Mouse (Mus musculus) splenic B cell, adult 2 months (primary cell): Measurements from ENCODE around the gene Snx32.

Experiments used
- DNase-seq: peaks from one replicate; pipeline ENCODE4 v3.0.0-alpha.2; 2011; ENCODE audit warnings: low read depth, low spot score
- H3K27me3 ChIP-seq: 2 replicates; pipeline ENCODE4 v1.6.1; 2012; ENCODE audit warnings: mild to moderate bottlenecking, low read length, moderate library complexity, mixed read lengths; ENCODE audit not compliant: control insufficient read depth, poor library complexity, insufficient read depth, severe bottlenecking
- H3K36me3 ChIP-seq: 2 replicates; pipeline ENCODE4 v1.6.1; 2012; ENCODE audit warnings: mild to moderate bottlenecking, low read length, moderate library complexity, mixed read lengths; ENCODE audit not compliant: control insufficient read depth, poor library complexity, insufficient read depth, severe bottlenecking

Gene Snx32

GRCm38 (mm10) chr19:5444954-5445353, 65.4 kb downstream of the Snx32 start:
- Histone ChIP-seq H3K36me3 (no peaks in the 10 kb centered on the region), H3K27me3 (no peaks in the 10 kb centered on the region)
- no peak for DNase-seq

GRCm38 (mm10) chr19:5444371-5444908, 65.9 kb downstream of the Snx32 start:
- no peak for DNase-seq
- no peaks in the 10 kb centered on the region for H3K27me3 ChIP-seq

More at GRCm38 (mm10) chr19:5444371-5444908, 65.9 kb downstream of the Snx32 start:
- H3K36me3 ChIP-seq: no peaks in the 10 kb centered on the region
